Mouse (Mus musculus) midbrain, embryonic 15.5 days (tissue): ENCODE data around the gene Mkrn3. TPM values are rescaled to one million over a fixed set of nuclear protein-coding genes. Genes with fewer than 3 reads are reported as not detected.

ENCODE experiments used
- ATAC-seq: fragments of 200-750 bp; cut with Nextera tagmentation; replicated peaks from 2 replicates; pipeline ENCODE4 v1.8.0; 2017; ENCODE audit warnings: moderate TSS enrichment
- H3K27ac ChIP-seq: fragments of 300-500 bp; sonication (generic); 2 replicates; pipeline ENCODE4 v1.5.1; 2015; ENCODE audit warnings: mild to moderate bottlenecking, inconsistent platforms
- H3K27me3 ChIP-seq: fragments of 300-500 bp; sonication (generic); replicated peaks from 2 replicates; pipeline ENCODE4 v1.6.1; 2015; ENCODE audit warnings: inconsistent platforms
- H3K36me3 ChIP-seq: fragments of 300-500 bp; sonication (generic); replicated peaks from 2 replicates; pipeline ENCODE4 v1.6.1; 2015; ENCODE audit warnings: inconsistent platforms
- H3K4me1 ChIP-seq: fragments of 300-500 bp; sonication (generic); 2 replicates; pipeline ENCODE4 v1.6.1; 2015; ENCODE audit warnings: inconsistent platforms
- H3K4me2 ChIP-seq: fragments of 300-500 bp; sonication (generic); 2 replicates; pipeline ENCODE4 v1.6.1; 2015; ENCODE audit warnings: inconsistent platforms, mild to moderate bottlenecking, moderate library complexity
- H3K4me3 ChIP-seq: fragments of 300-500 bp; sonication (generic); 2 replicates; pipeline ENCODE4 v1.5.1; 2015; ENCODE audit warnings: mild to moderate bottlenecking, inconsistent platforms
- H3K9ac ChIP-seq: fragments of 300-500 bp; sonication (generic); 2 replicates; pipeline ENCODE4 v1.6.1; 2015; ENCODE audit warnings: mild to moderate bottlenecking, inconsistent platforms
- H3K9me3 ChIP-seq: fragments of 300-500 bp; sonication (generic); 2 replicates; pipeline ENCODE4 v1.6.1; 2016; ENCODE audit warnings: inconsistent platforms
- WGBS: fragments of 180-500 bp; shearing (Covaris S2); methylation state at CpG from one replicate; pipeline ENCODE4 v1.1.7; 2015; ENCODE audit warnings: mixed read lengths; 5-methylcytosine and 5-hydroxymethylcytosine counted together
- polyA plus RNA-seq: library from polyadenylated mRNA; unstranded; fragments of >200 nt; fragmentation: Nextera tagmentation; extraction: Ambion mirVana; gene quantifications from 2 replicates; pipeline ENCODE4 v1.2.1, GENCODE M21; 2015

Mkrn3 gene
- polyA plus RNA-seq, 1 experiment from 2014 or later: 24.8 TPM

- Histone ChIP-seq H3K4me1 (peaks cover 9% of the 10 kb centered on the region), H3K9me3 (0 out of 2 replicates have a peak, but pooled peaks cover 2% of the 10 kb centered on the region), H3K27me3 (no peaks in the 10 kb centered on the region), H3K4me3 (peak overlapping the region; percentile 73), H3K4me2 (peak overlapping the region; percentile 46), H3K27ac (peak overlapping the region; percentile 89), H3K36me3 (no peaks in the 10 kb centered on the region), H3K9ac (peak overlapping the region; percentile 42; the same call in 1 of the 2 replicates)
- ATAC-seq: peak; percentile 22; the same call in 1 of the 2 replicates
- WGBS: 39% methylated on average over 6 of the region's 6 CpGs
Observed at GRCm38 (mm10) chr7:62420566-62420965, 627 bp upstream of the Mkrn3 start.

GRCm38 (mm10) chr7:62419105-62419492, 840 bp downstream of the Mkrn3 start:
- H3K4me3 ChIP-seq: peak overlapping the region; percentile 73
- H3K36me3 ChIP-seq: no peaks in the 10 kb centered on the region
- peak overlapping the region; percentile 68 for H3K4me2 ChIP-seq
- no peaks in the 10 kb centered on the region for H3K27me3 ChIP-seq
- H3K9ac ChIP-seq: peak overlapping the region; percentile 54
- H3K9me3 ChIP-seq: 0 out of 2 replicates have a peak, but pooled peaks cover 2% of the 10 kb centered on the region
- no peak for ATAC-seq
- H3K27ac ChIP-seq: peak overlapping the region; percentile 89
- H3K4me1 ChIP-seq: peaks cover 9% of the 10 kb centered on the region
- WGBS: 47% methylated on average over 17 of the region's 17 CpGs

- peak overlapping the region; percentile 54; the same call in 1 of the 2 replicates for H3K9ac ChIP-seq
- peak overlapping the region; percentile 73 for H3K4me3 ChIP-seq
- peak overlapping the region; percentile 89 for H3K27ac ChIP-seq
- no peaks in the 10 kb centered on the region for H3K36me3 ChIP-seq
- ATAC-seq: no peak
- no peaks in the 10 kb centered on the region for H3K27me3 ChIP-seq
- H3K4me2 ChIP-seq: peak overlapping the region; percentile 68
- WGBS: 43% methylated on average over 9 of the region's 9 CpGs
- H3K9me3 ChIP-seq: 0 out of 2 replicates have a peak, but pooled peaks cover 2% of the 10 kb centered on the region
- peaks cover 9% of the 10 kb centered on the region for H3K4me1 ChIP-seq
Observed at GRCm38 (mm10) chr7:62418346-62418745, 1.6 kb downstream of the Mkrn3 start.

GRCm38 (mm10) chr7:62416173-62416572, 3.8 kb downstream of the Mkrn3 start:
- no peak for ATAC-seq
- H3K4me2 ChIP-seq: peak overlapping the region; percentile 21

GRCm38 (mm10) chr7:62415222-62415621, 4.7 kb downstream of the Mkrn3 start:
- Histone ChIP-seq H3K27ac (peak overlapping the region; percentile 34; the same call in 1 of the 2 replicates), H3K36me3 (no peaks in the 10 kb centered on the region), H3K4me2 (no peak overlapping the region), H3K4me3 (no peak overlapping the region), H3K27me3 (no peaks in the 10 kb centered on the region), H3K4me1 (peaks cover 9% of the 10 kb centered on the region), H3K9ac (no peak overlapping the region; the same call in 1 of the 2 replicates), H3K9me3 (0 out of 2 replicates have a peak, but pooled peaks cover 2% of the 10 kb centered on the region)
- no peak for ATAC-seq
- 45% methylated on average over 1 of the region's 1 CpGs for WGBS

More at GRCm38 (mm10) chr7:62416173-62416572, 3.8 kb downstream of the Mkrn3 start:
- Histone ChIP-seq H3K27ac (peak overlapping the region; percentile 46; the same call in 1 of the 2 replicates), H3K27me3 (no peaks in the 10 kb centered on the region), H3K9ac (no peak overlapping the region), H3K9me3 (0 out of 2 replicates have a peak, but pooled peaks cover 2% of the 10 kb centered on the region), H3K4me1 (peaks cover 9% of the 10 kb centered on the region), H3K4me3 (no peak overlapping the region), H3K36me3 (no peaks in the 10 kb centered on the region)

- no peak for ATAC-seq
- Histone ChIP-seq H3K27me3 (no peaks in the 10 kb centered on the region), H3K4me1 (no peaks in the 10 kb centered on the region), H3K27ac (no peak overlapping the region), H3K9me3 (no peaks in the 10 kb centered on the region; the same call in 1 of the 2 replicates), H3K4me2 (no peak overlapping the region), H3K36me3 (no peaks in the 10 kb centered on the region), H3K4me3 (no peak overlapping the region), H3K9ac (no peak overlapping the region)
- 35% methylated on average over 3 of the region's 3 CpGs for WGBS
Observed at GRCm38 (mm10) chr7:62407803-62408202, 12.1 kb downstream of the Mkrn3 start.

- no peaks in the 10 kb centered on the region; the same call in 1 of the 2 replicates for H3K9me3 ChIP-seq
- ATAC-seq: peak; percentile 58; the same call in 1 of the 2 replicates
- WGBS: 39% methylated on average over 19 of the region's 19 CpGs
- peak overlapping the region; percentile 30 for H3K4me3 ChIP-seq
- no peaks in the 10 kb centered on the region for H3K4me1 ChIP-seq
- H3K4me2 ChIP-seq: peak overlapping the region; percentile 47
- peak overlapping the region; percentile 23; the same call in 1 of the 2 replicates for H3K9ac ChIP-seq
- H3K27ac ChIP-seq: no peak overlapping the region
- no peaks in the 10 kb centered on the region for H3K27me3 ChIP-seq
- no peaks in the 10 kb centered on the region for H3K36me3 ChIP-seq
Observed at GRCm38 (mm10) chr7:62406573-62407050, 13.3 kb downstream of the Mkrn3 start.

- no peak overlapping the region for H3K9ac ChIP-seq
- H3K4me3 ChIP-seq: no peak overlapping the region
- H3K4me1 ChIP-seq: no peaks in the 10 kb centered on the region
- 44% methylated on average over 1 of the region's 1 CpGs for WGBS
- no peak for ATAC-seq
- no peaks in the 10 kb centered on the region for H3K27me3 ChIP-seq
- H3K27ac ChIP-seq: no peak overlapping the region
- no peak overlapping the region for H3K4me2 ChIP-seq
- no peaks in the 10 kb centered on the region for H3K9me3 ChIP-seq
- no peaks in the 10 kb centered on the region for H3K36me3 ChIP-seq
Observed at GRCm38 (mm10) chr7:62392202-62392601, 27.7 kb downstream of the Mkrn3 start.

- no peak for ATAC-seq
Observed at GRCm38 (mm10) chr7:62388291-62388690, 31.6 kb downstream of the Mkrn3 start.

GRCm38 (mm10) chr7:62382391-62382790, 37.5 kb downstream of the Mkrn3 start:
- ATAC-seq: peak; percentile 70
- H3K4me3 ChIP-seq: no peak overlapping the region
- H3K4me1 ChIP-seq: peaks cover 14% of the 10 kb centered on the region
- H3K4me2 ChIP-seq: no peak overlapping the region
- no peaks in the 10 kb centered on the region for H3K36me3 ChIP-seq
- no peak overlapping the region for H3K27ac ChIP-seq
- H3K9me3 ChIP-seq: no peaks in the 10 kb centered on the region; the same call in 1 of the 2 replicates
- WGBS: 8% methylated on average over 2 of the region's 2 CpGs
- H3K27me3 ChIP-seq: no peaks in the 10 kb centered on the region
- H3K9ac ChIP-seq: no peak overlapping the region

More at GRCm38 (mm10) chr7:62388291-62388690, 31.6 kb downstream of the Mkrn3 start:
- Histone ChIP-seq H3K4me1 (no peaks in the 10 kb centered on the region), H3K4me3 (no peak overlapping the region), H3K9me3 (no peaks in the 10 kb centered on the region; the same call in 1 of the 2 replicates), H3K27me3 (no peaks in the 10 kb centered on the region), H3K27ac (no peak overlapping the region), H3K4me2 (no peak overlapping the region), H3K9ac (no peak overlapping the region), H3K36me3 (no peaks in the 10 kb centered on the region)
- 38% methylated on average over 4 of the region's 4 CpGs for WGBS

GRCm38 (mm10) chr7:62378529-62378928, 41.4 kb downstream of the Mkrn3 start:
- peak overlapping the region; percentile 71; the same call in 1 of the 2 replicates for H3K9ac ChIP-seq
- H3K9me3 ChIP-seq: no peaks in the 10 kb centered on the region
- H3K36me3 ChIP-seq: no peaks in the 10 kb centered on the region
- 0 out of 2 replicates have a peak overlapping the region, but pooled peaks have one; percentile 29 for H3K27ac ChIP-seq
- peaks cover 14% of the 10 kb centered on the region for H3K4me1 ChIP-seq
- 85% methylated on average over 9 of the region's 9 CpGs for WGBS
- peak overlapping the region; percentile 57 for H3K4me2 ChIP-seq
- H3K4me3 ChIP-seq: peak overlapping the region; percentile 64
- H3K27me3 ChIP-seq: no peaks in the 10 kb centered on the region
- ATAC-seq: no peak

GRCm38 (mm10) chr7:62377313-62377712, 42.6 kb downstream of the Mkrn3 start:
- H3K27me3 ChIP-seq: no peaks in the 10 kb centered on the region
- H3K36me3 ChIP-seq: no peaks in the 10 kb centered on the region
- WGBS: 38% methylated on average over 14 of the region's 14 CpGs
- peak; percentile 70 for ATAC-seq
- no peaks in the 10 kb centered on the region for H3K9me3 ChIP-seq
- H3K27ac ChIP-seq: peak overlapping the region; percentile 83
- H3K4me1 ChIP-seq: peaks cover 14% of the 10 kb centered on the region
- peak overlapping the region; percentile 57 for H3K4me2 ChIP-seq
- peak overlapping the region; percentile 71 for H3K9ac ChIP-seq
- H3K4me3 ChIP-seq: peak overlapping the region; percentile 64
